Mouse (Mus musculus): ENCODE measurements around the gene Mmp1b. TPM values are rescaled to one million over a fixed set of nuclear protein-coding genes. Genes with fewer than 3 reads are reported as not detected.

The Mmp1b gene
- polyA plus RNA-seq, 1 experiment from 2014 or later: not detected

Other genes starting within 250 kb of the Mmp1b start
- gene Dync2h1, start 203.6 kb downstream of the Mmp1b start, polyA plus RNA-seq (2014; fragmentation: Nextera tagmentation; extraction: Ambion mirVana): 22.0 and 24.5 TPM in 2 replicates
- gene Dcun1d5, start 203.5 kb downstream of the Mmp1b start, polyA plus RNA-seq (2014; fragmentation: Nextera tagmentation; extraction: Ambion mirVana): 158 and 161 TPM in 2 replicates
- gene Mmp13, start 115.5 kb downstream of the Mmp1b start, polyA plus RNA-seq (2014; fragmentation: Nextera tagmentation; extraction: Ambion mirVana): not detected in 2 replicates
- not detected in 2 replicates for gene Mmp12, start 43.7 kb downstream of the Mmp1b start, polyA plus RNA-seq (2014; fragmentation: Nextera tagmentation; extraction: Ambion mirVana)
- not detected in 2 replicates for gene Mmp3, start 57.8 kb upstream of the Mmp1b start, polyA plus RNA-seq (2014; fragmentation: Nextera tagmentation; extraction: Ambion mirVana)
- not detected in 2 replicates for gene Mmp10, start 114.3 kb upstream of the Mmp1b start, polyA plus RNA-seq (2014; fragmentation: Nextera tagmentation; extraction: Ambion mirVana)
- gene Mmp8, start 170.4 kb upstream of the Mmp1b start, polyA plus RNA-seq (2014; fragmentation: Nextera tagmentation; extraction: Ambion mirVana): 0.08 TPM in 1 of 2 replicates, not detected in the other
- gene Mmp27, start 183.3 kb upstream of the Mmp1b start, polyA plus RNA-seq (2014; fragmentation: Nextera tagmentation; extraction: Ambion mirVana): not detected in 2 replicates
- not detected in 2 replicates for gene Mmp20, start 240.2 kb upstream of the Mmp1b start, polyA plus RNA-seq (2014; fragmentation: Nextera tagmentation; extraction: Ambion mirVana)

Data from embryonic facial prominence, embryonic 11.5 days (tissue).